Mouse (Mus musculus) right cerebral cortex, postnatal 14 days (tissue): Measurements from ENCODE around the gene Rps27.

Experiments
- DNase-seq: peaks from one replicate; pipeline ENCODE4 v3.0.0; 2022

Gene Rps27

DNA sequence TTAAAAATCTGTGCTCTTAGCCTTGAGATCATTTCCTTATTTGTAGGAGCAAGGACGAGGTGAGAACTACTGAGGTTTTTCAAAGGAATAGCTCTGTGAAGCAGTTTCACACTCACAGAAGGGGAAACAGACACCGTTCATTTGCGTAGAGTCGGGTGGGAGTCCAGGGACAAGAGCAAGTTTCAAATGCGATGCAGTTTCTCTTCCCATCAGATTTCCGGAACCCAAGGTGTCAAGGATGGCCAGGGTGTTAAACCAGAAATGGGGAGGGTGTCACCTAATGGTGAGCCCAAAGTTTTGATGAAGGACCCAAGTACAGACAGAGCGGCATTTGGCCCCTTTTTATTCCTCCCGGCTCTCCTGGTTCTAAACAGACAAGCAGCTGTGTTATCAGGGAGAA lies 17.6 kb upstream of the Rps27 start:
- DNase-seq: no peak

DNA sequence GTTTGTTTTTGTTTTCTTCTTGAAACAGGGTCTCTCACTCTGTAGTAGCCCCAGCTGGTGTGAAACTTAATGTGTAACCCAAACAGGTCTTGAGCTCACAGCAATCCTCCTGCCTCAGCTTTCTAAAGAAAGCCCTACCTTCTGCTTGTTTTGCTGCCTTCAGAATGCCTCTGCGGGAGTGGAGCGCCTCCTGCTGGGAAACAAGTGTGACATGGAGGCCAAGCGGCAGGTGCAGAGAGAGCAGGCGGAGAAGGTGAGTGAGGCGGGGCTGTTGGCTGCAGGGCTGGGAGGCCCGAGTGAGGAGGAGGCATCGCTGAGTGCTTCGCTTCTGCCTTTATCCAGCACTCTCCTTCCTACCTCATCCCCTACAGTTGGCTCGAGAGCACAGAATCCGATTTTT lies 10.9 kb upstream of the Rps27 start:
- DNase-seq: no peak

DNA sequence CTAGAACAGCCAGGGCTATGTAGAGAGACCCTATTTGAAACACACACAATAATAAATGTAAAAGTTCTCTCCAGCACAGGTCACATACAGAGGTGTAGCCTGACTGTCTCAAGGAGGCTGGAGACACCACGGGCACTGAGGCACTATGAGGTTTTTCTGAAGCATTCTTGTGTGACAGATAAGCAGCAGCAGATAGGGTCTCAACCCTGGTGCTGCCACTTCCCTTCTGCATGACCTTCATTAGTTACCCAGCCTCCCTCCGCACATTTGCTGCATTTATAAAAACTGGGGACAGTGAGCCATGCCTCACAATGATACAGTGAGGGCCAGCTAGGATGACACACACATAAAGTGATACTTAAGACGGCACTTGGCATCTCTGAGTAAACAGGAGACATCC lies 9.5 kb upstream of the Rps27 start:
- DNase-seq: no peak

DNA sequence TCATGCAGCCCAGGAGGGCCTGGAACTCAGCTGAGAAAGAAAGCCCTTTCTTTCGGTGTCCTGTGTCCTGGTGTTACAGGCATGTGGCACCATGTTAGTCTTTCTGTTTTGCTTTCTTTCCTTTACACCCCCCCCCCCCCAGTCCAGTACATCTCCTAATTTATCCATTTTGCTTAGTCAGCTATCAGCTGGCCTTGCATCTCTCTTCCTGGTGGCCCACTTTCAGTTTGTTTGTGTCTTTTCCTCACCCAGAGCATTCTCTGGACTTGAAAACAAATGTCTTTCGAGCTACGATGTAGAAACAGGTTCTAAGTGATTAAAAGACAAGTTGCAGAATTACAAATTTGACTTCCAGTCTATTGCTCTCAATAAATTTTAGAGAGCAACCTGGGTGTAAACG lies 9.0 kb upstream of the Rps27 start:
- no peak for DNase-seq

DNA sequence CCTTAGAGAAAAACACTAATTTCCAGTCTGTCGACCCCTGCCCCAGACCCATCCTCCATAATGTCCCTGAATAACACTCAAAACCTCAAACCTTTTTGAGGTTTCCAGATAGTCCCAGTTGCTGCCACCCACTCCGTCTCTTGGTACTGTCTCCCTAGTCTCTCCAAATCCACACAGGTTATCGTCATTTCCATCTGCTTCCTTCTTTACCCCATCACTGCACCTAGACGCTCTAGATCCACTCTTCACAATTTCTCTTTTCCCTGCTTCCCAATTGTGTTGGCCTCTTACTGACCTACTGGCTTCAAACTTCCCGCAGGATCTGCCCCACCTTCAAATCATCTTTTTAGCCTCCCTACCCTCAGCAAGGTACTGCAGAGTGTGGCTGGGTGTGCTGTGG lies 7.7 kb upstream of the Rps27 start:
- no peak for DNase-seq

DNA sequence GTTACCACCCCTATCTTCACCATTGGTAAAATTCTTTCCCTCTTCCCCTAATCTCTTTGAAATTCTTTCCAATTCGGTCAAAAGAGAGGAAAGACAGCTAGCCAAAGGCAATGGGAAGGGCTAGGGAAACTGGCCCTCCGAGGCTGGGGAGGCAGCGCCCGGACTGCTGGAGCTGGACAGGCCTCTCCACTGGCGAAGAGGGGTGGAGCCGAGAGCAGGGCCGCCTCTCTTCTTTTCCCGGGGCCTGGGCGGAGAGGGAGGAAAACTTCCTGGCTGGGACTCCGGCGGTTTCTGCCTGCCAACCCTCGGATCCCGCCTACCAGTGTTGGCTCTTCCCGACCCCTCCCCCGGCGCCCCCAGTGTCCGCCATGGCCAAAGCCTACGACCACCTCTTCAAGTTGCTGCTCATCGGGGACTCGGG lies 7.1 kb upstream of the Rps27 start:
- peak; percentile 50 for DNase-seq

DNA sequence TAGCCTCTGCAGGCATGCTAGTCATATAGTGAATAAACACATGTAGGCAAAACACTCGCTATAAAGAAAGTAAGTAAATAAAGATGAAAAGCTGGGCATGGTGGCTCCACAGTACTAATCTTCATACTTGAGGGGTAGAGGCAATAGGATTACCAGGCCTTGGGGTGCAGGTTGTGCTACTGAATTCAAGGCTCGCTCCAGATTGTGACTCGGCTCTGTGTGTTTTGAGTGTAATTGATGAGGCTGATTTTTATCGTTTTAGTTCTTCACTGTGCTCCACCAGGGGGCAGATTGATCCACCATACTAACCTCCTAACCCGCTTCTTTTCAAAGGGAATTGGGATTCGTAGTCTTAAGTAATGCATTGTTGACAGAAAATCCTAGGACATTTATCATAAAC lies 6.6 kb upstream of the Rps27 start:
- peak; percentile 36 for DNase-seq

- DNase-seq: no peak
Observed at GRCm38 (mm10) chr3:90215825-90216380, 2.5 kb upstream of the Rps27 start.

DNA sequence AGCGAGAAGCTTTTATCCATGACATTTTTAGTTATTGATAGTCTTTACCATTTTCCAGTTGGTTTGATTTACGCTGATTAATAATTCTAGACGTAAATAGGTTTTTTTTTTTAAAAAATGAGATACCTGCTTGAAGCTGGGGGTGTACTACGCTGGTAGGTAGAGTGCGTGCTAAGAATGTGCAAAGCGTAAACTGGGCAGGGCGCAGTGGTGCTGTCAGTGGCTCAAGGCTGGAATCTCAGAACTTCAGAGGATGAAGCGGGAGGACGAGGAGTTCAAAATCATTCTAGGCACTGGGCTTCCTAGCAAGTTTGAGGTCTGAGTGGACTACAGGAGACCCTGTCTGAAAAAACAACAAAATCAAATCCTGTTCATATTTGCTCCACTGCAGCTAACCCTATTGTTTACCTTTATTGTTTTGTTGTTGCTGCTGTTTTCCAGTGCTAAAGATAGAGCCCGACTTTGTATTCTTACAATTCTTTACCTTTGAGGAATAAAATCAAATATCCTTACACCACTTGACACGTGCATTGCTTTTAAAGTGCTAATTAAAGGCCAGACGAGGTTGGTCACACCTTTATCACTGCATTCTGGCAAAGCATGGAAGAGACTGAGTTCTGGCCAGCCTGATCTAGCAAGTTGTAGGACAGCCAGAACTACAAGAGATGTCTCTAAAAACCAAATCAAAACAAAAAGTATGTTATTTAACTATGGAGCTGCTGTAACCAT lies 669 bp upstream of the Rps27 start:
- DNase-seq: peak; percentile 20

DNA sequence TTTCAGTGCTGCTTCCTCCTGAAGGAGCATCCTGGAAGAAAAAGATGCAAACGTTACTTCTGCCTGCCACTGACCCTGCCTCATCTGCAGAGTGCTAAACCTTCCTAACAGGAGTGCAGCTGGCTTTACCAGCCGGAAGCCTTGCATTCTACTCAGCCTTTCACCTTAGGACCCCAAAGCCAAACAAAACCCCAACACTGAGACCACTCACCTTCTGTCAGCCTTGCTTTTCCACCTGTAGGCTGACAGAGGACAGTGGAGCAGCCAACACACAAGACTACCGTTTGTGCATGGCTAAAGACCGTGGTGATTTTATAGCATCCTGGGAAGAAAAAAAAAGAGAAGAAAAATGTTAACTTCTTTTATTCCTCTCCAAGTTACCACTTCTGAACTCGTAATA lies 728 bp downstream of the Rps27 start:
- no peak for DNase-seq

- no peak for DNase-seq
Observed at GRCm38 (mm10) chr3:90211475-90212398, 1.7 kb downstream of the Rps27 start.

DNA sequence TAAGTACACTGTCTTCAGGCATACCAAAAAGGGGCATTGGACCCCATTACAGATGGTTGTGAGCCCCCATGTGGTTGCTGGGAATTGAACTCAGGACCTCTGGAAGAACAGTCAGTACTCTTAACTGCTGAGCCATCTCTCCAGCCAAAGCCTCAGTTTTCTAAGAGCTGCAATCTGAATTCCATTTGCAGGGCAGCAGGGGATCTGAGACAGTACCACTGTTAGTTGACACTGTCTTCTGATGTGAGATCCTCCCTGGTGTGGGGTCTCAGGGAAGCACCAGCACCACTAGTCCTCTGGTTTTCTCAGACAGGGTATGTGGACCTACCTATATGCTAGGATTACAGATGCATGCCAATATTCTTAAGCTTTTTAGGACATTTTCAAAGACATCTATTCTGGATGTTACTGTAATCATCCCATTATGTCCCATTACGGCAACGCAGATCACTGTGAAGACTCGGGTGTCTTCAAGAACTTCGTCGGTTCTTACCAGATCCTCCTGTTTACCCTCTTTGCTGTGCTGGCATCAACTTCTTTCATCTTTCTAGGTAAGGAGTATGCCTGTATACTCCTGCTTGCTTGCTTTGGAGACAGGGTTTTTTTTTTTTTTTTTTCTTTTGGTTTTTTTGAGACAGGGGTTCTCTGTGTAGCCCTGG lies 3.4 kb downstream of the Rps27 start:
- DNase-seq: no peak

DNA sequence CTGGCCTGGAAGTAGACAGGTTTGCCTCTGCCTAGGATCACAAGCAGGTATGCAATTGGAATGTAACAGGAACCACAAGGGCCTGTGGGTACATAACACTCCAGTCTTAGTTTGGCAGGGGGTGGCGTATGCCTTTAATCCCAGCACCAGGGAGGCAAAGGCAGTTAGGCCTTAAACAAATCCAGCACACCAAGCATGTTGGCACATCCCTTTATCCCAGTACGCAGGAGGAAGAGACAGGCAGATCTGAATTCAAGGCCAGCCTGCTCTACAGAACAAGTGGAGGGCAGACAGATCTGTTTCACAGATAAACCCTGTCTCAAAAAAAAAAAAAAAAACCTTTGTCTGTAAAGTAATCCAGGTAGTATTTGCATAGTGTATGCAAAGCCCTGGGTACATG lies 4.8 kb downstream of the Rps27 start:
- no peak for DNase-seq

- no peak for DNase-seq
Observed at GRCm38 (mm10) chr3:90204582-90204981, 8.9 kb downstream of the Rps27 start.

DNA sequence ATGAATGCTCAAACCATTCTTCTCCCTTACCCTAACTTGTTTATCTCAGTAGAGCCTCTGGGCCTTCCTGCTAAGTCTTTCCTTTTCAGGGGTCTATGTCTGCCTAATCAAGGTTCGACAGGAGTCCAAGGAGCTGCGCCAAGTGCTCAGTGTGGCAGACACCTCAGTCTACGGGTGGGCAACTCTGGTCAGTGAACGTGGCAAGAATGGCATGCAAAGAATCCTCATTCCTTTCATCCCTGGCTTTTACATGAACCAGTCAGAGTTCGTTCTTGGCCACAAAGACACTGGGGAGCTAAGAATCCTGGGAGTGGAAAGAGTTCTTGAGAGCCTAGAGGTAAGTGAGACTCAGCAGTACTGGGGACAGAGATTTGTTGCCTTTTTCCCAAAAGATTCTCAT lies 9.8 kb downstream of the Rps27 start:
- DNase-seq: no peak

- DNase-seq: no peak
Observed at GRCm38 (mm10) chr3:90202884-90203283, 10.6 kb downstream of the Rps27 start.

GRCm38 (mm10) chr3:90197548-90197947 lies 15.9 kb downstream of the Rps27 start:
- no peak for DNase-seq

DNA sequence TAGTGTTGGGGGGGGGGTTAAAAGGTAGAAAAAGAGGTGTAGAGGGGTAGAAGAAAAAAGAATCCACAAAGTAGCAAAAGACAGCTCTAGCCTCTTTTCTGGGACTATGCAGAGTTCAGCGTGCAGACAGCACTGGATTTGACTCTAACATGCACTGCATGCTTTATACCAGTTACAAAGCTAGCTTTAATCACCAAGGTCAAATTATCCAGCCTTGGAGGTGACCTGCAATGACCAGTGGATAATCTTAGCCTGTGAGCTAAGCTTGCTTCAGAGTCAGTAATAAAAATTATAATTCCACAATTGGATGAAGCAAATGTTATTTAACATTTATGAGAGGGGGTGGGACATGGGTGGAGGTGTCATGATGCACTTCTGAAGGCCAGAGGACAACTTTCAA lies 17.8 kb downstream of the Rps27 start:
- DNase-seq: no peak

- no peak for DNase-seq
Observed at GRCm38 (mm10) chr3:90194759-90195158, 18.7 kb downstream of the Rps27 start.

DNA sequence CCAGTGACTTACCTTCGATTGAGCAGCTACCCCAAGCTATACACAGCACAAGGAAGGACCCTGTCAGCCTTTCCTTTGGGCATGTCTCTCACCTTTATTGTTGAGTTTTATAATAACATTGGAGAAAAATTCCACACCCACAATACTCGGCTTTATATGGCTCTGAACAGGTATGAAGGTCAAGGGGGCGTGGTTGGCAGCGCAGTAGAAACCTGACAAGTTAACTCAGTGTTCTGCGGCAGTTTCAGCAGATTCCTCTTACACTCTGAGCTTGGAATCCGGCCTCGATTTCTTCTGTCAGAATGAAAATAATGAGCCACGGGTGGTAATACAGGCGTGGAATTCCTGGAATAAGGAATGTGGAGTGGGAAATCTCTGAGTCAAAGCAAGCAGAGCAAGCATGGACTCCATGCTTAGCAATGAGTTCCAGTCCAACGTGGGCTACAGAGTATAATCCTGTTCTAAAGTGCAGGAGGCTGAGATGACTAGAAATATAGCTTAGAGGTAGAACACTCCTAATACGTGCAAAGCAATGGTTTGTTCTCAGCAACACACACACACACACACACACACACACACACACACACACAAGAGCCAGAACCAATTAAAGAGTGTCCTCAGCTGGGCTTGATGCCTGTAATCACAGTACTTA lies 22.5 kb downstream of the Rps27 start:
- DNase-seq: no peak

DNA sequence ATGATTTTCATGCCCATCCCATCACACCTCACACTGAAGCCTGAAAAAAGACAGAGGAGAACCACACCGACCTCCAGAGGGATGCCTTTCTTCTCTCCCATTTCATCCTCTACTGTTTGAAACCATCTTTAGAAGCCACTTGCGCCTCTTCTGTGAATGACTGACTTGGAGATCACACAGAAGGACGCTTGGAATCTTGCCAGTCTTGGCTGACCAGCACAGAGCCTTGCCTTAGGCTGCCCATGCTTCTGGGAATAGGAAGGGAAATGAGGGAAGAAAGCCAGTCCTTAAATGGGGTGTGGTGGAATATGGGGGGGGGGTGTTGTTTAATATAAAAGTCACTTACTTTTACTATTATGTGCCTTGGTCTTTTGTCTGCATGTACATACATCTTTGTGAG lies 29.9 kb downstream of the Rps27 start:
- no peak for DNase-seq

GRCm38 (mm10) chr3:90179566-90179965 lies 33.9 kb downstream of the Rps27 start:
- DNase-seq: no peak
